Mouse (Mus musculus): ENCODE measurements at regions not wholly inside any gene's neighbourhood (a gene's known extent, or its start where the extent isn't known, plus 50 kb on each side); places are given as distances from the start of the nearest gene placed in this dataset.

DNA sequence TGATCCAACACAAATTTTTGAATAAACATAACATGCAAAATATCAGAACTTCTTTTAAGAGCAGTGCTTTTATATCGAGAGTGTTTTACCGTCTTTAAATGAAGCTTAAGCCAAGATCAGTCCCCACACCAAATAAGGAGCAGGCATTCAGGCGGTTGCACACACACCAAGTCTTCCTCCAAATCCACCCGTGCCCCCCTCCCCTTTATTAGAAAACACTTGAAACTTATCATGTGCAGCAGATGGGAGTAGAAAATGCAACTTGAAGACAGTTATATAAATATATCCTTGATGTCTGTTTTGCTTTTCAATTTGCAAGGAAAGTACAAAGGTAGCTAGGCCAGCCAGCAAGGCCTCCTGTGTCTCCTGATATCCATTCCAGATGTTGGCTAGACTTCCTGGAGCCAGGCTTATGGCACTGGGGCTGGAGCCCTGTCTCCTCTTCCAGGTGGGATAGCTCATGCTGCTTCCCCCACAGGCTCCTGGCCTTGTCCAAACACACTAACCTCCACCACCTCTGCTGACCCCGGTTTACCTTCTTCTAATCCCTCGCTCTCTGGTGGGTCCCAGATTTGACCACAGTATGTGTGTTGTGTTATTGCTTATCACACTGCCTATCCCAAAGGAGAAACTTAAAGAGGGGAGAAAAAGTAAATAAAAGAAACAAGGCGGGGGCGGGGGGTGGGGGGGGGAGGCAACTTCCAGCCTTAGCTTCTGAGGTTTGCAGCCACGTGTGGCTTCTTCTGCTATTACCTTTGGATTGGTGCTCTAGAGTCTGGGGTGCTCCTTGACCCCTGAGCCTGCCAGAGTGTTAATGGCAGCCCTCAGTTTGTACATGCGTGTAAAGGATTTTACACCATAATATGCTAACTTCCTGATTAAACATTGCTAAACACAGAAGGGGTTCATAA is 437.0 kb upstream of the Id2 start:
- TF ChIP-seq CTCF (IDR thresholded peaks at IDR 0.05; ENCODE audit: low read depth, low read length) (no peak), POLR2A (IDR thresholded peaks at IDR 0.05; ENCODE audit: insufficient read depth, low read length) (no peak), EP300 (IDR thresholded peaks at IDR 0.05; ENCODE audit: insufficient read depth, low read depth, low read length) (no peak)
